Mouse (Mus musculus) olfactory bulb, adult 2 months (tissue): Measurements from ENCODE around the gene Tert. TPM values are rescaled to one million over a fixed set of nuclear protein-coding genes. Genes with fewer than 3 reads are reported as not detected.

Experiments used
- H3K27ac ChIP-seq: fragments of 200-500 bp; 2 replicates; pipeline ENCODE4 v1.5.1; 2012; ENCODE audit warnings: low read depth, low read length; ENCODE audit not compliant: insufficient read depth
- H3K4me1 ChIP-seq: fragments of 200-500 bp; 2 replicates; pipeline ENCODE4 v1.6.1; 2012; ENCODE audit warnings: low read length; ENCODE audit not compliant: control insufficient read depth, insufficient read depth
- H3K4me3 ChIP-seq: fragments of 200-500 bp; 2 replicates; pipeline ENCODE4 v1.5.1; 2012; ENCODE audit warnings: mild to moderate bottlenecking, low read depth, low read length, moderate library complexity; ENCODE audit not compliant: insufficient read depth
- CTCF ChIP-seq: fragments of 200-500 bp; IDR thresholded peaks from 2 replicates; pipeline ENCODE4 v1.5.1; 2012; ENCODE audit warnings: low read depth, mild to moderate bottlenecking, low read length, moderate library complexity; ENCODE audit not compliant: insufficient read depth
- POLR2A ChIP-seq: fragments of 200-500 bp; IDR thresholded peaks from 2 replicates; pipeline ENCODE4 v1.6.1; 2012; ENCODE audit warnings: mild to moderate bottlenecking, low read depth, low read length, moderate library complexity; ENCODE audit not compliant: insufficient read depth
- WGBS: fragments of 180-500 bp; shearing (Covaris S2); methylation state at CpG from one replicate; pipeline ENCODE4 v1.1.7; 2018; 5-methylcytosine and 5-hydroxymethylcytosine counted together
- polyA plus RNA-seq: library from polyadenylated mRNA; stranded (reverse); fragments of >200 nt; gene quantifications from 2 replicates; pipeline ENCODE4 v1.2.4, GENCODE M21; 2012; ENCODE audit warnings: low replicate concordance; ENCODE audit not compliant: missing spikeins, insufficient read depth, insufficient read length

Gene Tert
- polyA plus RNA-seq, 1 experiment, result not detected

- WGBS, result 65% methylated on average over 3 of the region's 3 CpGs
- TF ChIP-seq CTCF (no peak), POLR2A (no peak)
Observed at GRCm38 (mm10) chr13:73654976-73655375, 28.3 kb downstream of the Tert start.

GRCm38 (mm10) chr13:73658953-73659352 is 32.2 kb downstream of the Tert start:
- H3K27ac ChIP-seq, result no peak overlapping the region
- TF ChIP-seq POLR2A (no peak), CTCF (no peak)
- H3K4me3 ChIP-seq, result no peak overlapping the region
- no peaks in the 10 kb centered on the region for H3K4me1 ChIP-seq
- WGBS, result 58% methylated on average over 2 of the region's 2 CpGs

More at GRCm38 (mm10) chr13:73654976-73655375, 28.3 kb downstream of the Tert start:
- no peak overlapping the region for H3K27ac ChIP-seq
- no peaks in the 10 kb centered on the region for H3K4me1 ChIP-seq
- no peak overlapping the region for H3K4me3 ChIP-seq

- no peak overlapping the region for H3K4me3 ChIP-seq
- no peaks in the 10 kb centered on the region for H3K4me1 ChIP-seq
- no peak overlapping the region for H3K27ac ChIP-seq
- TF ChIP-seq CTCF, result no peak
- no peak for TF ChIP-seq POLR2A
- WGBS, result 72% methylated on average over 2 of the region's 2 CpGs
Observed at GRCm38 (mm10) chr13:73660163-73660695, 33.5 kb downstream of the Tert start.

- H3K4me1 ChIP-seq, result no peaks in the 10 kb centered on the region
- H3K27ac ChIP-seq, result no peak overlapping the region
- WGBS, result 92% methylated on average over 7 of the region's 7 CpGs
- TF ChIP-seq POLR2A (no peak), CTCF (no peak)
- H3K4me3 ChIP-seq, result no peak overlapping the region
Observed at GRCm38 (mm10) chr13:73675161-73675560, 48.5 kb downstream of the Tert start.

GRCm38 (mm10) chr13:73677853-73678252 is 51.1 kb downstream of the Tert start, which contains the start of gene Slc6a18:
TSS of gene Slc6a18 (minus strand) at chr13:73678023.
- Histone ChIP-seq H3K4me1 (no peaks in the 10 kb centered on the region), H3K27ac (no peak within 1 kb of the TSS), H3K4me3 (no peak within 1 kb of the TSS)
- TF ChIP-seq CTCF (no peak), POLR2A (no peak)
- whole genome bisulfite sequencing, result 87% methylated on average over 3 of the region's 3 CpGs

GRCm38 (mm10) chr13:73679311-73679710 is 52.6 kb downstream of the Tert start:
- TF ChIP-seq CTCF (no peak), POLR2A (no peak)
- H3K4me1 ChIP-seq, result no peaks in the 10 kb centered on the region
- no peak overlapping the region for H3K27ac ChIP-seq
- 56% methylated on average over 2 of the region's 2 CpGs for WGBS
- no peak overlapping the region for H3K4me3 ChIP-seq

- H3K4me3 ChIP-seq, result no peak overlapping the region
- no peaks in the 10 kb centered on the region for H3K4me1 ChIP-seq
- TF ChIP-seq CTCF, result no peak
- TF ChIP-seq POLR2A, result no peak
- 54% methylated on average over 1 of the region's 1 CpGs for WGBS
- H3K27ac ChIP-seq, result no peak overlapping the region
Observed at GRCm38 (mm10) chr13:73680394-73680793, 53.7 kb downstream of the Tert start.

- Histone ChIP-seq H3K4me1 (no peaks in the 10 kb centered on the region), H3K4me3 (no peak overlapping the region), H3K27ac (no peak overlapping the region)
- 90% methylated on average over 2 of the region's 2 CpGs for WGBS
- TF ChIP-seq POLR2A, result no peak
- no peak for TF ChIP-seq CTCF
Observed at GRCm38 (mm10) chr13:73682226-73682625, 55.5 kb downstream of the Tert start.

- Histone ChIP-seq H3K4me1 (no peaks in the 10 kb centered on the region), H3K4me3 (no peak overlapping the region), H3K27ac (no peak overlapping the region)
- no peak for TF ChIP-seq POLR2A
- no peak for TF ChIP-seq CTCF
- 60% methylated on average over 11 of the region's 11 CpGs for WGBS
Observed at GRCm38 (mm10) chr13:73683682-73684081, 57.0 kb downstream of the Tert start.
